Mouse (Mus musculus) kidney, postnatal 0 days (tissue): ENCODE data around the gene Fam129b. TPM values are rescaled to one million over a fixed set of nuclear protein-coding genes. Genes with fewer than 3 reads are reported as not detected.

ENCODE experiments used
- ATAC-seq: fragments of 200-750 bp; cut with Nextera tagmentation; replicated peaks from 2 replicates; pipeline ENCODE4 v1.8.0; 2017; ENCODE audit warnings: low read depth, moderate number of reproducible peaks, moderate TSS enrichment, moderate library complexity; ENCODE audit not compliant: low FRiP score
- DNase-seq: peaks from one replicate; pipeline ENCODE4 v3.0.0-alpha.2; 2016; ENCODE audit warnings: low spot score
- H3K27ac ChIP-seq: fragments of 300-500 bp; sonication (generic); 2 replicates; pipeline ENCODE4 v1.5.1; 2014; ENCODE audit warnings: mild to moderate bottlenecking
- H3K27me3 ChIP-seq: fragments of 300-500 bp; sonication (generic); 2 replicates; pipeline ENCODE4 v1.6.1; 2014; ENCODE audit warnings: low read length, mixed read lengths; ENCODE audit not compliant: insufficient read depth
- H3K36me3 ChIP-seq: fragments of 300-500 bp; sonication (generic); 2 replicates; pipeline ENCODE4 v1.6.1; 2014; ENCODE audit warnings: low read length, mixed read lengths; ENCODE audit not compliant: insufficient read depth
- H3K4me1 ChIP-seq: fragments of 300-500 bp; sonication (generic); replicated peaks from 2 replicates; pipeline ENCODE4 v1.6.1; 2014; ENCODE audit warnings: antibody characterized with exemption, low read length, mixed read lengths; ENCODE audit not compliant: insufficient read depth
- H3K4me2 ChIP-seq: fragments of 300-500 bp; sonication (generic); 2 replicates; pipeline ENCODE4 v1.6.1; 2014; ENCODE audit warnings: mild to moderate bottlenecking, low read length, moderate library complexity, mixed read lengths
- H3K4me3 ChIP-seq: fragments of 300-500 bp; sonication (generic); replicated peaks from 2 replicates; pipeline ENCODE4 v1.5.1; 2014; ENCODE audit warnings: low read depth, low read length
- H3K9ac ChIP-seq: fragments of 300-500 bp; sonication (generic); 2 replicates; pipeline ENCODE4 v1.6.1; 2014; ENCODE audit warnings: low read depth, low read length
- H3K9me3 ChIP-seq: fragments of 300-500 bp; sonication (generic); replicated peaks from 2 replicates; pipeline ENCODE4 v1.6.1; 2016; ENCODE audit warnings: low read length, inconsistent platforms, mixed read lengths
- CTCF ChIP-seq: IDR thresholded peaks from 2 replicates; pipeline ENCODE4 v1.5.1; 2016; ENCODE audit warnings: antibody characterized with exemption, low read depth, mild to moderate bottlenecking, moderate library complexity
- WGBS: fragments of 180-500 bp; shearing (Covaris S2); extraction: QIAGEN DNeasy Blood & Tissue Kit; methylation state at CpG from one replicate; pipeline ENCODE4 v1.1.7; 2014; 5-methylcytosine and 5-hydroxymethylcytosine counted together
- polyA plus RNA-seq: library from polyadenylated mRNA; unstranded; fragments of >200 nt; fragmentation: Nextera tagmentation; extraction: Ambion mirVana; gene quantifications from 2 replicates; pipeline ENCODE4 v1.2.1, GENCODE M21; 2015

Fam129b gene
- polyA plus RNA-seq, 1 experiment from 2014 or later: 42.2 TPM

DNA sequence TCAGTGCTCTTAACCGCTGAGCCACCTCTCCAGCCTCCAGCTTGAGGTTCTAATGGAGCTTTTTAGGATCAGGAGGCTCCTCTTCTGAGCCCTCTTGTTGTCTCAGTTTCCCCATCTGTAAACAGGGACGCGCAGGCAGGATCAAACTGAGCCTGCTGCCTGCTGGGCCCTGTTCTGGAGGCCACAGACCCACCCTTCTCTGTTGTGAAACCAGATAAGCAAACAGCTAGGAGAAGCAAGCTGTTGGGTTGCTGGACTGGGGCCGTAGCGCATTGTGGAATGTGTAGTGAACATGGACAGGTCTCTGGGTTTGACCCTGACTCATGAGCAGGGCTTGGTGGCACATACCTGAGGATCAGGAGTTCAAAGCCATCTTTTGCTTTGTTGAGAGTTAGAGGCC, 28.7 kb downstream of the Fam129b start:
- Histone ChIP-seq H3K4me2 (no peak overlapping the region), H3K4me3 (no peak overlapping the region), H3K9me3 (no peaks in the 10 kb centered on the region), H3K36me3 (0 out of 2 replicates have a peak, but pooled peaks cover 2% of the 10 kb centered on the region), H3K9ac (0 out of 2 replicates have a peak overlapping the region, but pooled peaks have one; percentile 27), H3K4me1 (peaks cover 31% of the 10 kb centered on the region), H3K27me3 (no peaks in the 10 kb centered on the region), H3K27ac (no peak overlapping the region)
- no peak for TF ChIP-seq CTCF
- WGBS: 89% methylated on average over 5 of the region's 5 CpGs
- ATAC-seq: no peak
- DNase-seq: no peak

DNA sequence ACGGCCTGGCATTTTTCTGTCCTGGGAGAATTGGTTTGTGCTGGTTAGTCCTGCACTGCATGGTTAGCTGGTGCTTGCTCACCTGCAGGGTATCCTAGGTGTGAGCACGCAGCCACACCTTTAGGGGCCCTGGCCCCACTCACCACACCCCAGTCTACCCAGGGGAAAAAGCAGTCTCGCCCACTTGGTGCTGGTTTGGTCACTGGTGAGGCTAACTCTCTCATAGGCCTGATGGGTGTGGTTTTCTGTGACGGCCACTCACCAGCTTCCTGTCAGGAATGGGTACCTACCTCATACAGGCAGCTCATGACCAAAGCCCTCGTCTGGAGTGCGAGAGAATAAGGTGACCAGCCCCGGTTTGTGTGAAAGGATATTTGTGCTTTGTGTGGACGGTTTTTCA, 29.4 kb downstream of the Fam129b start:
- 76% methylated on average over 8 of the region's 8 CpGs for WGBS
- peaks cover 31% of the 10 kb centered on the region for H3K4me1 ChIP-seq

DNA sequence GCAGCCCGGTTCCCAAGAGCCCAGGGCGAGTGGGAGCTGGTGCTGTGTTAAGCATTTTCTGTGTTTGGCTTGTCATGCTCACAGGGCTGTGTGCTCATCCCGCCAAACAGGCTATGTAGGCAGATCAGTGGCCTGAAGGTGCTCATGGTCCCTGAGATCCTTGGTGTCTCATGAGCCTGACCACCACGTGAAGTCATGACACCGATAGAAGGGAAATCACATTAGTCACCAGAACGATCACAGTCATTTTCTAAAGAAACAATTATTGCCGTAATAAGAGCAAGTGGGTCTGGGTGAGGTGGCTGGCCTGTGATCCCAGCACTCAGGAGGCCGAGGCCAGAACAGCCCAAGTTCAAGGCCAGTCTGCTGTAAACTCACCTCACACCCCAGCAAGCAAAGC, 31.5 kb downstream of the Fam129b start:
- H3K27me3 ChIP-seq: no peaks in the 10 kb centered on the region
- H3K4me1 ChIP-seq: peaks cover 31% of the 10 kb centered on the region
- no peak overlapping the region for H3K4me2 ChIP-seq
- 40% methylated on average over 8 of the region's 8 CpGs for WGBS
- H3K36me3 ChIP-seq: peaks cover 8% of the 10 kb centered on the region
- ATAC-seq: no peak
- no peak for DNase-seq
- TF ChIP-seq CTCF: no peak
- H3K27ac ChIP-seq: peak overlapping the region; percentile 90
- H3K9me3 ChIP-seq: no peaks in the 10 kb centered on the region
- peak overlapping the region; percentile 27; the same call in 1 of the 2 replicates for H3K9ac ChIP-seq
- no peak overlapping the region for H3K4me3 ChIP-seq

More for the DNA sequence above, 29.4 kb downstream of the Fam129b start:
- H3K27ac ChIP-seq: no peak overlapping the region
- no peak for DNase-seq
- no peak overlapping the region for H3K4me2 ChIP-seq
- H3K4me3 ChIP-seq: no peak overlapping the region
- no peak for ATAC-seq
- no peaks in the 10 kb centered on the region for H3K27me3 ChIP-seq
- 0 out of 2 replicates have a peak, but pooled peaks cover 2% of the 10 kb centered on the region for H3K36me3 ChIP-seq
- TF ChIP-seq CTCF: no peak
- H3K9ac ChIP-seq: no peak overlapping the region
- H3K9me3 ChIP-seq: no peaks in the 10 kb centered on the region

DNA sequence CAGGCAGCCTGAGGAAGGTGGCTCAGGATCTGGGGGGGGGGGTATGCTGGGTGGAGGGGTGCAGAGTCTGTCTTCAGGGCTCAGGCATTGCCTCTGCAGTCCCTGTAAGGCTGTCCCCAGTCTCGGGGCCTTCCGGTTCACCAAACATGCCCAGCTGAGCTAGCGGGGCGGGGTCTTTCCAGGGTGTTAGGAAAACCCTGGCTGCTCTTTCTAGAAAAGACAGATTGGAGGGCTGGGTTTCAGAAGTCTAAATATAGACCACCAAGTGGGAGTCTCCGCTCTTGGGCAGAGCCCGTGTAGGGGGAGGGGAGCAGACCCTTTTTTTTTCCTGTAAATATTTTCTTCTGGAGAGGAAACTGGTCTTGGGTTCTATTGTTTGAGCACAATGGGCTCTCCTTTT, 32.4 kb downstream of the Fam129b start:
- peak overlapping the region; percentile 27 for H3K9ac ChIP-seq
- peaks cover 31% of the 10 kb centered on the region for H3K4me1 ChIP-seq
- TF ChIP-seq CTCF: no peak
- no peak overlapping the region for H3K4me3 ChIP-seq
- WGBS: 10% methylated on average over 6 of the region's 6 CpGs
- H3K9me3 ChIP-seq: no peaks in the 10 kb centered on the region
- H3K27ac ChIP-seq: peak overlapping the region; percentile 90
- peaks cover 8% of the 10 kb centered on the region for H3K36me3 ChIP-seq
- DNase-seq (peak; percentile 94), ATAC-seq (peak; percentile 41; the same call in 1 of the 2 replicates)
- no peaks in the 10 kb centered on the region for H3K27me3 ChIP-seq
- peak overlapping the region; percentile 30 for H3K4me2 ChIP-seq

DNA sequence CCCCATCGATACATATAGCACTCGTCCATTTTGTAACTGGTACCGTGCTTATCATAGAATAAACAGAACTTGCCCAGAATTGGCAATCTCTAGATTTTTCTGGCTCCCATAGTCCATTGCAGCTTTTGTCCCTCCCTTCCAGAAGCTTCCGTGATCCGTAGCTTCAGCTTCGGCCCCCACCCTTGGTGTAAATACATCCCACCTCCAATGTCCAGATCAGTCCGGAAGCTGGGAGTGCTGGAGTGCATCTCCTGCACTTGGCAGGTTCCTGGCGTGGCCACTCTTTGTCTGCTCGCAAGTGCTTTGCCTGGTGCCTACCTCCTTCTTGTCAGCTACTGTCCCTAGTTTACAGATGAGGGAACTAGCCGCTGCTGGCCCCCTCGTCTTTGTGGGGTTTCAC, 32.9 kb downstream of the Fam129b start:
- Histone ChIP-seq H3K9ac (peak overlapping the region; percentile 23; the same call in 1 of the 2 replicates), H3K4me2 (peak overlapping the region; percentile 30; the same call in 1 of the 2 replicates), H3K4me1 (peaks cover 31% of the 10 kb centered on the region), H3K9me3 (no peaks in the 10 kb centered on the region), H3K27ac (peak overlapping the region; percentile 90), H3K4me3 (no peak overlapping the region), H3K27me3 (no peaks in the 10 kb centered on the region), H3K36me3 (peaks cover 8% of the 10 kb centered on the region)
- WGBS: 32% methylated on average over 11 of the region's 11 CpGs
- no peak for TF ChIP-seq CTCF
- peak; percentile 69 for DNase-seq
- ATAC-seq: no peak

DNA sequence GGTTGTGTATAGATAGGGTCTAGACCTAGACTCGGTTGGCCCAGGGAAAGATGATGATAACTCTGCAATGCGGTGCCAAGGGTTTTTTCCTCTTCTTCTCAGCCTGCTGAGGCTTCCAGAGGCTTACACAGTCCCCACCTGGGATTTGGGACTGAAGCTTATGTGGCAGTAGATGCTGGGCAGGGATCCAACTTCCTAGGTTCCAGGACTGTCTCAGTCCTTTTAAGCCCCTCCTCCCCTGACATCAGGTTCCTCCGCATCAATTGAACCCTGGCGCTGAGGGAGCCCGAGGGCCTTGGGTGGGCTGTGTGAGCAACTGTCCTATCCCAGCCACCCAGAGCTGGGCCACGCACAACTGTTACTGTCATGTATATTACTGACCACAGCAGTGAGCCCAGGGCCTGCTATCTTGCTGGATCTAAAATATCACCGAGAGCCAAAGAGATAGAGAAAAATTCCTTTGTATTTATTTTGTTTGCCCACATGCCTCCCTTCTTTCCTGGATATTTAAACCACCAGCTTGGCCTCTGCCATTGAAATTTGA, 35.8 kb downstream of the Fam129b start:
- DNase-seq: no peak
- no peak for ATAC-seq
- H3K4me3 ChIP-seq: no peak overlapping the region
- H3K27me3 ChIP-seq: no peaks in the 10 kb centered on the region
- no peak overlapping the region for H3K4me2 ChIP-seq
- no peak overlapping the region for H3K27ac ChIP-seq
- H3K9me3 ChIP-seq: no peaks in the 10 kb centered on the region
- WGBS: 79% methylated on average over 7 of the region's 7 CpGs
- no peak for TF ChIP-seq CTCF
- no peak overlapping the region for H3K9ac ChIP-seq
- H3K4me1 ChIP-seq: peaks cover 36% of the 10 kb centered on the region
- H3K36me3 ChIP-seq: peaks cover 11% of the 10 kb centered on the region
